Mouse (Mus musculus) hematopoietic stem cell, adult 5-6 weeks (primary cell): ENCODE data around the gene Gm5475. TPM values are rescaled to one million over a fixed set of nuclear protein-coding genes. Genes with fewer than 3 reads are reported as not detected.

Experiments used
- ATAC-seq, 2 experiments: fragments of 125-278 bp in 1 of 2; replicated peaks in 1 of 2; 2 replicates each; pipeline ENCODE4 v1.8.0; 2016 to 2017; ENCODE audit warnings: inconsistent platforms in 2 of 2, mild to moderate bottlenecking in 2 of 2, moderate number of reproducible peaks in 2 of 2, low read depth in 1 of 2, moderate TSS enrichment in 1 of 2; ENCODE audit not compliant: low FRiP score in 2 of 2, poor library complexity in 2 of 2, severe bottlenecking in 2 of 2, insufficient read depth in 1 of 2, low TSS enrichment in 1 of 2
- total RNA-seq: library from RNA; stranded (forward); fragments of 172-1452, 232-1000 nt; gene quantifications from 2 replicates; pipeline ENCODE4 v1.2.3, GENCODE M21; 2017

Gm5475 gene
- total RNA-seq, 1 experiment from 2014 or later: not detected

DNA sequence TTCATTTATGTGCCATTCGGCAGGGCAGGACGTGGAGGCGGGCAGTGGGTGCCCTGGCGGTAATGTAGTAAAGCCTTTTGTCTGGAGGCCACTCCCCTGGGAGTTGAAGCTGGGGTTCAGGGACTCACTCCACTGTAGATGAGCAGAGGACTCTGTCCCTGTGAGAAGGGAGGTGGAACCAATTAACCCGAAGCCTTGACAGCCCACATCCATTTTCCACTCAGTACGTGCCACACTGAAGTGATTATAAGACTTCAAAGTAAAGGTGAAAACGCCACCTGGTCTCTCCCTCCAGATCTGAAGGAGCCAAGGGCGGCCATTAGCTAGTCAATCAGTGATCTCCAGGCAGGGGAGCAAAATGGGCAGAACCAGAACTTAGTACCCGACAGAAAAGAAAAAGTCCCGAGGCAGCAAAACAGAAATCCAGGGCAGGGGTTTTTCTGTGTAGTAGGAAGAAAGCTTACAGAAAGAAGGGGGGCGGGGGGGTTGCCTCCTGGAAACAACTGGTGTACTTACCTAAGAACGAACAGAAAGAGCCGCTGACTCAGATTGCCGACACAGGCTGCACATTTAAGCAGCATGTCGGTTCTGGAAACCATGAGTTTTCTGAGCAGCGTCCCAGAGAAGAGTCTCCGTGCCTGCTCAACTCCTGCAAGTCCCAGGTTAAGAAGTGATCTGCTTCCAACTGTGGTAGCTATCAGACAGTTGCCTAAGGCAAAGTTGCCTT, 2.6 kb downstream of the Gm5475 start, which contains the start of gene Slc11a2:
TSS of gene Slc11a2 (minus strand) at position 677 of the 727 bp plus-strand sequence.
- ATAC-seq: 0 out of 4 replicates have a peak, but pooled peaks of 1 of the 2 experiments have one; percentile 8

DNA sequence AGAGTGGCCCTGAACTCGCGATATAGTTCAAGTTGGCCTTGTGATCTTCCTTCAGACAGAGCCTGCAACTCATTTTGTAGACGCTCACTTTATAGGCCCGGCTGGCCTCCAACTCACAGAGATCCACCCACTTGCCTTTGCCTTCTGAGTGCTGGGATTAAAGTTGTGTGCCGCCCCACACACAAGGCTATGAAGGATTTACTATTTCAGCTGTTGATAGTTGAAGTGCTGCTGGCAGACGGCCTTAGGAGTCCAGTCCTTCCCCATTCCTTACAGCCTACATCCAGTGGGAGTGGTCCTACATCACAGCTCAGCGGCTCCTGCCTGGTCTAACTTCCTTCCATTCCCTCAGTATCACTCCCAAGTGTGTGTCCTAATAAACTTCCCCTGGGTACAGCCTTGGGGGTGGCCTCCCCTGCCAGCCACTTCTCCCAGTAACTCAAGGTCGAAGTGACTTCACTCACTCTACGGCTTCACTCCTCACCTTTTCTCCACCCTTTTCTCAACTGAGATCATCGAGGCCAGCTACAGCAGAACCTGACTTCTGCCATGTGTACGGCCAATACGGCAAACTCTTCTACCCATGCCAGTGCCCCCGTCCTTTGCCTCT, 6.5 kb downstream of the Gm5475 start:
- ATAC-seq: no peak

DNA sequence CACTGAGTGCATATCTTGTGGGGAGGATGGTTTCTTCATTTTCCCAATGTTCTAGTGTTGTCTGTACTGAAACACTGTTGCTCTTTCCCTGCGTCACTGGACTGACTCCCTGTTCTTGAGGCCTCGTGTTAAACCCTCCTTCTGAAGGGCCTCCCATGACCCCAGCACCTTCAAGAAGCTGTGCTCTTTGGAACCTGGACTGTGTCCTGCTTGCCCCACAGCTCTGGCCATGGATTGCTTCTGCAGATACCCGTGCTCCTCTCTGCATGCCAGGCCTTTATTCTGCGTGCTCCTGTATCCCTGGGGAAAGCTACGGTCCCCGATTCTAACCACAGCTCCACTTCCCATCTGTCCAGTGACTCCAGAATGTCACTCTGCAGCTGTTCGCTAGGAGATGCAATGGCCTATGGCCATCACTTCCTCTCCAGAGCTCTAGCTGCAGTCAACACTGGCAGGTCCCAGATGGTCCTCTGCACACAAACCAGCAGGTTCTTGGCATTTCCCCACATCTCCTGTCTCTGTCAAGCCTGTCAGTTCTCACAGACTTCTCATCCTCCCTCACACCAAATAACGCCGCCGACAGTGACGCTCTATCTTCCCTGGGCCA, 8.1 kb downstream of the Gm5475 start:
- ATAC-seq: no peak

DNA sequence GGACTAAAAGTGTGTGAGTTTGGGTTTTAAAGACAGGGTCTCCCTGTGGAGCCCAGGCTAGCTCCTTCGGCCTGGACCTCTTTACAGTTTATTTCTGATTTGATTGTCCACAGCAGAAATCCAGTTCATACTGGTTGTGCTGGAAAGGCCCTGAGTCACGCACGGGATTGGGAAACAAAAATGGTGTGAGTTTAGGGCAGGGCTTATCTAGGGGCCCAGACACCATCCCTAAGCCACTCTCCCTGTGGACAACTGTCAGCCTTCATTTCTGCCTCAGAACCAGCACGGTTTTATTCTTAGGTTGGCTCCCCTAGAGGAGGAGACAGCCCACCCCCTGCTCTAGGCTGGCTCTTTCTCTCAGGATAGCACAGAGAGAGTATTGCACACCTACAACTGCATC, 11.3 kb downstream of the Gm5475 start:
- no peak for ATAC-seq

DNA sequence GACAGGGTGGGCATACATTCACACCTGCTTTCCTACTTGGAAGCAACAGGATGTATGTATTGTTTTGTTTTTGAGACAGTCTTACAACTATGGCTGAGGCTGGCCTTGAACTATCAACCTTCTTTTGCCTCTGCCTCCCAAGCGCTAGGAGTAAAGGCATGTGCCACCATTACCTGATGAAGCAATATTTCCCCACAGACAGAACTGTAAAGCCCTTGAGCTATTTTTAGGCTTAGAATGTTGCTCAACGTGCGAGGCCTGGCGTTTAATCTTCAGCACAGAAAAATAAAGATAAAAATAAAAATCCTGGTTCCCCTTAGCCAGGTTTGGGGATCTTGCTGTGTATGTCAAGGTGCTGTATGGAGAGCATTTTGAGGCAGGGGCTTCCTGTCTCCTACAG, 14.2 kb downstream of the Gm5475 start:
- no peak for ATAC-seq

DNA sequence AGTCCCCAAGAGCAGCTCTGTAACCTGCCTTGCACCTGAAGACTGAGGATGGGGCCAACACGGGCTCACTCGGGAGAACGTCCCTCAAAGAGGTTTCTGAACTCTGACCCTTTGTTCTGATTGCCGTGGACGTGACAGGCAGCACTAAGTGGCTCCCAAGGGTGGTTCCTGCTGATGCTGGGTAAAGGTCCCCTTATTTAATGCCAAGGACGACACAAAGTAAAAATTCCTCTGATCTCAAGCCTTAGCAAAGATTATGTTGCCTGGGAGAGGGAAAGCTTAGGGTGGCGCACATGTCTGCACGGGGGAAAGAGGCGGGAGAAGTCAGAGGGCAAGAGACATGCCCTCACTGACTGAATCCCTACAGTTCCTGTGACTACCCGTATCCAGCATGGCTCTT, 14.6 kb downstream of the Gm5475 start:
- ATAC-seq: no peak

DNA sequence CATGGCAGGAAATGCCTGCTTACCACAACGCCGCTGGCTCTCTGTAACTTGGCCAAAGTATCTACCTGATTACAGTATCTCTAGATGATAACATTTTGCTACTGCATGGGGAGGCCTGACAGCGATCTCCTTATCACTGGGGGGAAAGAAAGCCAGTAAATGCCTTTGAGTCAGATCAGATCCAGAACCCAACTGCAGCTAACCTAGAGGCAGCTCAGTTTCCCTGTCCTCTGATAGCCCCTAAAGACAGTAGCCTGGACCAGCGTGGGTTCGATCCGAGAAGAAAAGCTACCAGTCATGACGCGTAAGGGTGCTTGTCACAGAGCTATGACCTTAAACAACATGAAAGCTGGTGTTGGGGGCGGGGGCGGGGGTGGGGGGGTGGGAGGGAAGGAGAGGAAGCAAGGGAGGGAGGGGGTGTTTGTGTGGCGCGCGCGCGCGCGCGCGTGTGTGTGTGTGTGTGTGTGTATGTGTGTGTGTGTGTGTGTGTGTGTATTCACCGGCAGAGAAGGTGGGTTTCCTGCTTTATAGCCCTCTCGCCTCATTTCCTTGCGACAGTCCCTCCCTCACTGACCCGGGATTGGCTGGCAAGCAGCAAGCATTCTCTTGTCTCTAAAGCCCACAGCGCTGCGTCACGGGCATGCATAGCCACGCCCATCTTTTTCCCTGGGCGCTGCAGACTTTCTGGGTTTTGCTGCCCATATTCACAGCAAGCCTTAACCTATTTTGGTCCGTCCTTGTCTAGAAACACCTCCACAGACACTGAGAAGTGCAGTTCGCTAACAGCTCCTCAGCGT, 21.4 kb downstream of the Gm5475 start:
- peak; percentile 98 to 99 for ATAC-seq

DNA sequence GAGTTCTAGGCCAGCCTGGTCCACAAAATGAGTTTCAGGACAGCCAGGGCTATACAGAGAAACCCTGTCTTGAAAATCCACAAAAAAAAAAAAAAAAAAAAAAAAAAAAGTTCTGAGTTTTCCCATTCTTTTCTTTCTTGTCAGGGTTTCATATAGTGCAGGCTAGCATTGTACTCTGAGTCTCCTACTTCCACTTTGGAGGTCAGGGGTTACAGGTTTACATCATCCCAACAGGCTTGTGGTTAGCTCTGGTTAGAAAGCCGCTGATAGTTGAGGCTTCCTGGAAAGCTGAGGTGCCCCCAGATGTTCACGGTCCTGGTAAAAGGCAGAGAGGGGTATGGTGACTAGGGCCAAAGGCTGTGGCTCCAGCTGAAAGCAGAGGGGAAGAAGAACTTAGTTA, 24.9 kb downstream of the Gm5475 start:
- ATAC-seq: peak; percentile 24 to 50; a peak in 2 of 4 replicates

DNA sequence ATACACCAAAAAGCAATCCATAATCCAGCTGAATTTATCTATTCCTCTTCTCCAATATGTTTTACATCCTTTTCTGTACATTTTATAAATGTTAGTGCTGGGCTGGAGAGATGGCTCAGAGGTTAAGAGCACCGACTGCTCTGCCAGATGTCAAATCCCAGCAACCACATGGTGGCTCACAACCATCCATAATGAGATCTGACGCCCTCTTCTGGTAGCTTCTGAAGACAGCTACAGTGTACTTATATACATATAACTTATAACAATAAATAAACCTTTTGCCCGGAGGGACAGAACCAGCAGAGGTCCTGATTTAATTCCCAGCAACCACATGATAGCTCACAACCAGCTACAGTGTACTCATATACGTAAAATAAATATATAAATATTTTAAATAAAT, 26.6 kb downstream of the Gm5475 start:
- no peak for ATAC-seq

DNA sequence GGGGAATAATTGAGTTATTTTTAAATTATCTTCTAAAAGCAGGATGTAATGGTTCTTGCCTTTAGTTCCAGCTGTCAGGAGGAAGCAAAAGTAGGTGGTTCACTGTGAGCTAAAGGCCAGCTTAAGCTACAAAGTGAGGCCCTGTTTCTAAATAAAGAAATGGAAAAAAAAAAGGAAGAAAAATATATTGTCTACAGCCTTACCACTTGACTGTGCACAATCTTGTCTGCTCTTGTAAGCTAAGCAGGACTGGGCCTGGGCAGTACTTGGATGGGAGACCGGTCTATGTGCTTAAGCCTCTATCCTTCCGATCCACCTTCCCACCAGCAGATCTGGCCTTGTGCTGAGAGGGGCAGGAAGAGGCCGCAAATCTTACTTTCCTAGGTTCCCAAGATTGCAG, 27.5 kb downstream of the Gm5475 start:
- no peak for ATAC-seq

DNA sequence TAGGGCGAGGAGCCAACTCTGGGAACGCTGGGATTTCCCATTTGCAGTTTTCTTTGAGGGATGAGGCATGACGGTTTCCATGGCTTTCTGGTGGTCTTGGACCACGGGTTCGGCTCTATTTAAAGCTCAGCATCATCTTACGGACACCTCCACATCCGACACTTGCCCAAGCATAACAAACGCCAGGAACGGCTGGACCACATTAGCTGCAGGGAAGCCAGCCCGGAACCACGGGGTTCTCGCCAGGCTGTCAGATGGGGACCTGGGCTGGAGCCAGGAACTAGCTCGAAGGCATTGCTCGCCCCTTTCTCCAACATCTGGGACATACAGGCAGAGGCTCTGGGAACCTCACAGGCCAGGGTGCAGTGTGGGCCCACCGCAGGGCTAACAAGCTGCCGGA, 29.3 kb downstream of the Gm5475 start:
- no peak for ATAC-seq

DNA sequence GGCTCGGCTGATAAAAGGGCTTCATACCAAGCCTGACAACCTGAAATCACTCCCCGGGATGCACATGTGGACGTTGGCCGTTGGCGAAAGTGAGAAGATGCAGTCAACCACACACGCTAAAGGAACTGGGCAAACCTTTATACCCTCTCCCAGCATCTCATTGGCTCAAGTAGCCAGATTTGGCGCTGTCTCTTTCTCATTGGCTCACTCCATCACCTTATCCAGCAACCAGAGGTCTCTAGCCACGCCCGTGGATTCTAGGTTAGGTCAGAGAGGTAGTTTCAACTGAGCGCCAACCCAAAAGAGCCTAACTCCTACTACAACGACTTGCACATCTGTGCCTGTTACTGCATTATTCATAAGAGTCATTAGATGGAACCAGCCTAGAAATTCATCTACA, 30.5 kb downstream of the Gm5475 start:
- no peak for ATAC-seq

DNA sequence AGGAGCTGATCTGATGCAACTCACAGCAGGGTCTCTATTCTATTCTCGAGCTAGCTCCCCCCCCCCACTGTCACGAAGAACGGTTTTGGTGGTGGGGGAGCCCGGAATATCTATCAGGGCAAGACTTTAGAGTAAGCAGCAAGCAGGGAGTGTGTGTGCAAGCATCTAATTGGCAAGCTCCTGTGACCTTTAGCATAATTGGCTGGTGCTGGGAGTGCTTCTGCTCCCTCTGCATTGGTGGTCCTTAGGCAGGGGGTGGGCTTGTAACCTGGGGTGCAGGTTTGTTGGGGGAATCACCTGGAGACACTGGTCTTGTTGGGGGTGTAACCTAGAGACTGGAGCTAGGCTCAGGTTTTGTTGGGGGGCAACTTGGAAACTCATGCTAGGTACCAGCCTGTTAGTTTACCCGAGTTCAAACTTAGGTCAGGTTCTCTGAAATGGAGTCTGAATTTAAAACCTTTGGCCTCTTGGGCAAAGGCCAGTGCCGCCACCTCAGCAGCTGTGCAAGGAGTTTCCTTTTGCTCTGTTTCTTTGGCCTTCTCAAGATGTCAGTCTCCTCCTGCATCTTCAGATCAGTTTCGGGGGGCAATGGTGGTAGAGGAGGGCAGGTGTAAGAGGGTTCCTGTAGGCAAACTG, 34.5 kb downstream of the Gm5475 start:
- no peak for ATAC-seq

DNA sequence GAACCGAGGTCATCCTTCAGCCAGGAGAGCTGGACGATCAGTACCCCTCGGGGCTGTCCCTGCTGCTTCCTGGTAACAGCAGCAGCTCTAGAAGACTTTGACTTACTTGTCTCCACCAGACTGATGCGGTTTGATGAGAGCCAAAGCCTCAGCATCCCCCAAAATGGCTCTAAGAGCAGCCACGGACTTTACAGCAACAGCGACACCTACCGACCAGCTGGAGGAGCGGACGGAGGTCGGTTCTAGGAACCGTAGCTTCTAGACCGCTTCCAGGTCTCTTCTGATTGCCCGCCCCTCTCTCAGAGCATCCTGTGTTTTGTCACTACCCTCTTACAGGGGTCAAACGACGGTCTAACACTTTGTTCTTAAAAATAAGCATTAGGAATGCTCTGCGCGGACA, 35.4 kb downstream of the Gm5475 start:
- ATAC-seq: peak; percentile 62 to 85

DNA sequence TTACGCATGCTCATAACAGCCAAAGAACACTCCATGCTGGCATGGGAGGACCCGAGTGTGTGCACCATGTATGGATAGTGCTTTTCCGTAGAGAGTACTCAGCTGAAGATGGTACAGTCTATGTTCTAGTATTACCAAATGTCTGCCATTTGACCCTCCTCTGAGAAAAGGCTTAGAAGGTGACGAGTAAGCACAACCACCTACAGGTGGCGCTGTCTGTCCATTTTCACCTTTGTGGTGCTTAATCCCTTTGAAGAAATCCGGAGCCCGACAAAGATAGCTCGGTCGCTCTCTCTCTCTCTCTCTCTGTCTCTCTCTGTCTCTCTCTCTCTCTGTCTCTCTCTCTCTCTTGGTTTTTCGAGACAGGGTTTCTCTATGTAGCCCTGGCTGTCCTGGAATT, 36.1 kb downstream of the Gm5475 start:
- ATAC-seq: peak; percentile 39 to 44; a peak in 2 of 4 replicates

DNA sequence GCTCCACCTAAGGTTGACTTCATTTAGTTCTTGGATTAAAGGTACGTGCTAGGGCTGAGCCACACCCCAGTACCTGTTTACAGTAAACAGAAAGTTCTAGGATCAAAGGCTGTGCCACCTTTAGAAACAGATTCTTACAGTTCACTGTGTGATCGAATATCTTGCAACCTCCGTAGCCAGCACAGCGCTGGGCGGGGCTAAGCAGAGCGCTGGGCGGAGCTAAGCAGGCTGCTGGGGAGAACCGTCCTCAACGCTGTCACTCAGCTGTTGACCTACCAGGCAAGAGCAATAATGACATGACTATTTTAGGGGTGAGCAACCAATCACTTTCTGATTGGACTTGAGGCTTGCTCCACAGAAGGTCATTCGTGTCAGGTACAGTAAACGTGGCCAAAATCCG, 39.0 kb downstream of the Gm5475 start:
- peak; percentile 81 to 82 for ATAC-seq

DNA sequence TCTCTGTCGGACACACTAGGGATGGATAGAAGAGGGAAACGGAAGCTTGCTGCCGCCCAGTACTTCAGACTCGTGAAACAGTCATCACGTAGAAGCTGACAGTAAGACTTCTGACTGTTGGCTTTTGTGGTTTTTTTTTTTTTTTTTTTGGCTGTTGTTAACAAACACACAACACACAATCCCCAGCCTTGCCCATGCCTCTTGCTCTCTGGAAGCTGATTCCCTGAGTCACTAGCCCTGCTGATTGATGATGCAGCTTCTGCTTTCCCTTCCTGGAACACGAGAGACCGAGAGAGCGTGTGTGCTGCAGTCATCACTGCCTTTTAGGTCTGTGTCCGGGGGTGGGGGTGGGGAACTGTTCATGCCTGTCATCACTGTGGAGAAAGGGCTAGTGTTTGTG, 39.7 kb downstream of the Gm5475 start:
- peak; percentile 39 to 46; a peak in 1 of 4 replicates for ATAC-seq
